Mouse (Mus musculus) activated CD4-positive, CD25-positive, alpha-beta regulatory T cell, adult 9 weeks (primary cell): ENCODE measurements around the gene Epha10. TPM values are rescaled to one million over a fixed set of nuclear protein-coding genes. Genes with fewer than 3 reads are reported as not detected.

Experiments
- polyA plus RNA-seq: library from polyadenylated mRNA; unstranded; fragments of 100-300 nt; shearing (Covaris generic); gene quantifications from one replicate; pipeline ENCODE4 v1.2.1, GENCODE M21; 2017

Gene Epha10
- not detected for polyA plus RNA-seq

DNA sequence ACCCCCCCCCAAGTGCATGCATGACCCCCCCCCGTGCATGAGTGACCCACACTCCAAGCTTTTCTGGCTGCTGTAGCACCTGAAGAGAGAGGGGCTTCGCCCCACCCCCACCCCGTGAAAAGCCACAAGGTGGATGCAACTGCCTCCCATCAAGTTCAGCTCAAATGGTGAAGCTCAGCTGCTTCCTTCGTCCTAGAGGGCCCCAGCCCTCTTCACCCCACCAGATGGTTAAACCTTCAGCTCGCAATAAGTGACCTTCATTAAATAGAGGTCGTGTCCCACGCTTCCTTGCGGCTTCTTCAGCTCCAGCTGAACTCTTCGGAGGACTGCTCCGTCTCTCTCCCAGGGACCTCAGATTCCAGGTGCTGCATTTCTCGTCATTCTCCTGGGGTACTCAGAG lies at the start of gene Epha10:
Epha10 (plus strand) TSS at position 301 of the 400 bp plus-strand sequence.

DNA sequence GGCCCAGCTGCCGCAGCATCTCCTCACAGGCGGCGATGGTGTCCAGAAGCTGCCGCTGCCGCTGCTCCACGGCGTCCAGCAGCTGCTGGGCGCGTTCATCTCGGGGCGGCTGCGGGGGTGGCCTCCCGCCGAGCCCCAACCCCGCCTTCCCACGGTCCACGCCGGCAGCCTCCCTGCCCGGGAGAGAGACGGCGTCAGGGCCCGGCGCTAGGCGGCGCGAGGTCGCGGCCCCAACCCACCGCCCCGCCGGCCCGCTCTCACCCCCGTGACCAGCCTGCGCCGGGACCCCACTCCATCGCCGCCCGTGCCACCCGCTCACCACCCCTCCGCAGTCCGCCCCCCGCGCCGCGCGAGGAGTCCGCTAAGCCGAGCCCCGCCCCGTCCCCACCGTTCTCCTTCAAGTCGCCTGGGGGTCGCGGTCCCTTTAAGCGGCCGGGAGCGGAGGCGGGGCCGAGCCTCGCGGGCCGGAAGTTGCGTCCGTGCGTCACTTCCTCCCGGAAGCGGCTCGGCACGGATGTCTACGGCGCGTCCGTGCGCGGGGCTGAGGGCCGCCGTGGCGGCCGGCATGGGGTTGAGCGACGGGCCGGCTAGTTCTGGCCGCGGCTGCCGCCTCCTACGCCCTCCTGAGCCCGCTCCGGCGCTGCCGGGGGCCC lies 30.3 kb upstream of the Epha10 start, which contains the start of gene Yrdc:
Yrdc (plus strand) TSS at position 419 of the 653 bp plus-strand sequence.

DNA sequence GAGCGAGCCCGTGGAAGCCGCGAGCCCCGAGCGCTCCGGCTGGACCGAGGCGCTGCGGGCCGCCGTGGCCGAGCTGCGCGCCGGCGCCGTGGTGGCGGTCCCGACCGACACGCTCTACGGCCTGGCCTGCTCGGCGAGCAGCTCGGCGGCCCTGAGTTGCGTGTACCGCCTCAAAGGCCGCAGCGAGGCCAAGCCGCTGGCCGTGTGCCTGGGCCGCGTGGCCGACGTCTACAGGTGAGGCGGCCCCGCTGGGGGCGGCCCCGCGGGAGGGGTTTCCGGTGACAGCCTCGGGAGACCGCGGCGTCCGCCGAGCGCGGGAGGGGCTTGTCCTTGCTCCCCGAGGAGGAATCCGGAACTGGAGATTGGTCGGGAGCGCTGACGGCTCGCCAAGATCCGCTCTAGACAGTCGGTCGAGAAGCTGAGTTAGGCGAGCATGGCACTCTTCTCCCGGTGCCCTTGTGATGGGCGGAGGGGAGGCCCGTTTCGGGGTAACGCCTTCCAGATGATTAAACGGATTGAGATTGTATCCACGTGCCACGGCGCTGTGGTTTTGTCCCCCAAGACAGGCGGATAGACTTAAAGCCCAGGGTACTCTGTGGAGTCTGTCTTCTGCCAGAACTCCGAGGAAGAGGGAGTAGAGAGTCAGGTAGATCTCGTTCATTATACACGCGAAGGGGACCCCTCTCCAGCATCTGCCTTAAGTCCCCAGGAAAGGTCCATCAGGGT lies 29.6 kb upstream of the Epha10 start, which contains the start of gene 1110065P20Rik:
1110065P20Rik (minus strand) TSS at position 264 of the 726 bp plus-strand sequence.

DNA sequence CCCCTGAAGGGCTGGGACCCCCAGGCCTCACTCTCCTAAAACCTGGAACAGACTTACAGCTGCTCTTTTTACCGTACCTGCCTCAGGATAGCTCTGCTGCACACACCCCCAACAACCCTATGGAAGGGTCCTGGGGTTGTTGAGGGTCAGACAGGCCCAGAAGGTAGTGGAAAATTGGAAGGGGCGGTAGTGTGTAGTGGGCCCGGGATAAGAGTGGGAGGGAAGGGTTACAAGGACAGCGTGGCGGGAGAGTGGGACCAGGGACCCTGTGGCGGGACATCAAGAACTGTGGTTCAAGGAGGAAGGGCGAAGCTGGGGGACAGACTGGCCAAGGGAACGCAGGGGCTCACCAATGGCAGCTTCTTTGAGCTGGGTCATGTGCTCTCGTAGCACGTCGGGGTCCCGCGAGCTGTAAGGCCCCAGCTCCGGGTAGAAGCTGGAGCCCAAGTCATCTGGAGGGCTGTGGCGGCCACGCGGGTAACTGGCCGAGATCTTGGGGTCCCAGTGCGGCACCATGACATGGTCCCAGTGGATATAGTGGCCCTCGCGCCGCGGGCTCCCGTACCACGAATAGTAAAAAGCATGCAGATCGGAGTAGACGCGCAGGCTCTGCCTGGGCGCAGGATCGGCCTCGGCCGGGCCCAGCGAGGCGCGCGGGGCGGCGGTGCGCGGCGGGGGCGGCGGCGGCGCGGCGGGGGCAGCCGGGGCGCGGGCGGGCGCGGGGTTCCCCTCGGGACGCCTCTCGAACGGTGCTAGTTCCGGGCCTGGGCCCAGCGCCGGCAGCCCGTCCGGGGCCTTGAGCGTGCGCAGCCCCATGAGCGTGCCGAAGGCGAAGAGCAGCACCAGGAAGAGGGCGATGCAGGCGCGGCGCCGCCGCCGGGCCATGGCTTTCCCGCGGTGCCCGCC lies 19.2 kb upstream of the Epha10 start, which contains the start of gene Maneal:
Maneal (minus strand) TSS at position 889 of the 906 bp plus-strand sequence.

DNA sequence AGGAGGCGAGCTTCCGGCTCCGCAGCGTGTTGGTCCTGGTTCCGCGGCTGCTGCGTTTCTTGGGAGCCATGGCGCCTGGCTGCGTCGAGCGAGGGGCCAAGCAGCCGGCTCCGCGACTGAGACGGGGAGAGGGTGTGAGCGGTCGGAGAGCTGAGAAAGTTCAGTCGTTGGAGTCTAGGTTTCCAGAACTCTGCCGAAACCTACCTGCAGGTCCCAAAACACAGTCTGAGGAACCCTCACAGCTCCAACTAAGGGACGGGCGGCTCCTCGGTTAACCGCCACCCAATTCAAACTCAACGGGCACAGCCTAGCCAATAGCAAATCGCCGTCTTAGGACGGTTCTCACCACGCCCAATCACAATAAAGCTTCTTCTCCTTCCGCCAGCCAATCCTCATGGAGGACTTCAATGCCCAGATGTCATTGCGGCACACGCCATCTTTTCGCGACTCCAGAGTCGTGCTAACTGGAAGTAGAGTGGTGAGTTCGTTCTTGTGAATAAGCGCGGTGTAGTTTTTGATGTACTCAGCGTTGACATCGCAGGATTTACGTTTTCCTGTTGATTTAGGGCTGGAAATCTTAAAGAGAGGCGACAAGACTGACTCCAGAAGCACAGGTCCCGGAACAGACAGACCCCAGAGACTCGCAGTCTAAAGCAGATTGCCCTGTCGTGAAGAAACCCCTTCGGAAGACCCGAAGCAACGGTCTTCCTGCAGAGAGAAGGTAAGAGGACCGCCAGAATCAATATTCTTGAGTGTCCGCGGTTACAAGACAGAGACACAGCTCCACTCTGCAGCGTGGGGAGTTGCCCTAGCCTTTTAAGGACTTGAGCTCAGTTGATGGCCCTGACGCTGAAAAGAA lies 56.1 kb downstream of the Epha10 start, which contains the start of gene 9930104L06Rik:
9930104L06Rik (plus strand) TSS at position 436 of the 859 bp plus-strand sequence.

DNA sequence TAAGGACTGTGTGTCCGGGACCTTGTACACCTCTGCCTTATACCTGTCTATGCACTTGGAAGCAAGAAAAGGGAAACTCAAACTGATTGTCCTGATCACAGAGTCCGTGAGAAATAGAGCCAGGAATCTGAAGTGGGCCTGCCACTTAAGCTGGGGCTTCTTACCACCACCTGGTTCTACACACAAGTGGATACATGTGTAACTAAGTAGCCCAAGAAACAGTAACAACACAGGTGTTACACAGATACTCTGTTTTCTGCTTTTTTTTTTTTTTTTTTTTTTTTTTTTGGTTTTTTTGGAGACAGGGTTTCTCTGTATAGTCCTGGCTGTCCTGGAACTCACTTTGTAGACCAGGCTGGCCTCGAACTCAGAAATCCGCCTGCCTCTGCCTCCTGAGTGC lies 58.5 kb downstream of the Epha10 start, which contains the start of gene Cdca8:
Cdca8 (minus strand) TSS at position 101 of the 400 bp plus-strand sequence.

Other genes starting within 250 kb of the Epha10 start
- not detected for gene Pou3f1, start 224.1 kb upstream of the Epha10 start, polyA plus RNA-seq
- 79.6 TPM for gene Utp11, start 187.3 kb upstream of the Epha10 start, polyA plus RNA-seq
- gene Fhl3, start 180.2 kb upstream of the Epha10 start, polyA plus RNA-seq = 1.4 TPM
- gene Sf3a3, start 166.1 kb upstream of the Epha10 start, polyA plus RNA-seq = 134 TPM
- 153 TPM for gene Inpp5b, start 139.0 kb upstream of the Epha10 start, polyA plus RNA-seq
- gene Mtf1, start 78.8 kb upstream of the Epha10 start, polyA plus RNA-seq = 20.6 TPM
- 2.5 TPM for gene Yrdc, start 30.2 kb upstream of the Epha10 start, polyA plus RNA-seq
- gene 1110065P20Rik, start 29.7 kb upstream of the Epha10 start, polyA plus RNA-seq = 6.1 TPM
- gene Maneal, start 18.7 kb upstream of the Epha10 start, polyA plus RNA-seq = 0.20 TPM
- gene 9930104L06Rik, start 56.1 kb downstream of the Epha10 start, polyA plus RNA-seq = 12.8 TPM
- gene Cdca8, start 58.4 kb downstream of the Epha10 start, polyA plus RNA-seq = 16.6 TPM
- not detected for gene Rspo1, start 105.5 kb downstream of the Epha10 start, polyA plus RNA-seq
- gene Gnl2, start 135.7 kb downstream of the Epha10 start, polyA plus RNA-seq = 94.5 TPM
- gene Dnali1, start 184.8 kb downstream of the Epha10 start, polyA plus RNA-seq = not detected
- gene Snip1, start 185.8 kb downstream of the Epha10 start, polyA plus RNA-seq = 13.9 TPM
- 66.8 TPM for gene Meaf6, start 204.2 kb downstream of the Epha10 start, polyA plus RNA-seq
- 28.8 TPM for gene Zc3h12a, start 246.9 kb downstream of the Epha10 start, polyA plus RNA-seq